Mouse (Mus musculus) monocyte, adult 2 months (primary cell): ENCODE measurements around the gene Pdzd2.

Experiments
- DNase-seq, 2 experiments: peaks; one replicate each; pipeline ENCODE4 v3.0.0; 2022; ENCODE audit warnings: low spot score in 2 of 2, low read depth in 1 of 2

Pdzd2 gene

GRCm38 (mm10) chr15:12322676-12323402 lies 416.9 kb downstream of the Pdzd2 start:
- no peak for DNase-seq

GRCm38 (mm10) chr15:12321788-12322621 lies 417.7 kb downstream of the Pdzd2 start, which contains the start of gene 1810049J17Rik:
1810049J17Rik (minus strand) TSS chr15:12321899.
- peak in 1 of 2 experiments; percentile 4 for DNase-seq

GRCm38 (mm10) chr15:12321091-12321787 lies 418.5 kb downstream of the Pdzd2 start, which contains the start of gene Golph3:
Golph3 (plus strand) TSS chr15:12321450.
- DNase-seq = peak; percentile 69 to 89

GRCm38 (mm10) chr15:12320441-12321090 lies 419.2 kb downstream of the Pdzd2 start:
- DNase-seq = no peak

- DNase-seq = no peak
These were observed 419.8 kb downstream of the Pdzd2 start for GRCm38 (mm10) chr15:12319889-12320288.

GRCm38 (mm10) chr15:12318451-12318850 lies 421.3 kb downstream of the Pdzd2 start:
- DNase-seq = no peak

GRCm38 (mm10) chr15:12317290-12317689 lies 422.4 kb downstream of the Pdzd2 start:
- DNase-seq = no peak

GRCm38 (mm10) chr15:12315996-12316395 lies 423.7 kb downstream of the Pdzd2 start:
- no peak for DNase-seq

GRCm38 (mm10) chr15:12314584-12314983 lies 425.1 kb downstream of the Pdzd2 start:
- DNase-seq = no peak

GRCm38 (mm10) chr15:12313255-12313654 lies 426.5 kb downstream of the Pdzd2 start:
- no peak for DNase-seq

GRCm38 (mm10) chr15:12311465-12311864 lies 428.3 kb downstream of the Pdzd2 start:
- no peak for DNase-seq

- DNase-seq = no peak
These were observed 429.0 kb downstream of the Pdzd2 start for GRCm38 (mm10) chr15:12310676-12311075.
